Mouse (Mus musculus): Measurements from ENCODE around the gene Rad51b. TPM values are rescaled to one million over a fixed set of nuclear protein-coding genes. Genes with fewer than 3 reads are reported as not detected.

Gene Rad51b
- polyA plus RNA-seq, 1 experiment from 2014 or later = 7.7 TPM

DNA sequence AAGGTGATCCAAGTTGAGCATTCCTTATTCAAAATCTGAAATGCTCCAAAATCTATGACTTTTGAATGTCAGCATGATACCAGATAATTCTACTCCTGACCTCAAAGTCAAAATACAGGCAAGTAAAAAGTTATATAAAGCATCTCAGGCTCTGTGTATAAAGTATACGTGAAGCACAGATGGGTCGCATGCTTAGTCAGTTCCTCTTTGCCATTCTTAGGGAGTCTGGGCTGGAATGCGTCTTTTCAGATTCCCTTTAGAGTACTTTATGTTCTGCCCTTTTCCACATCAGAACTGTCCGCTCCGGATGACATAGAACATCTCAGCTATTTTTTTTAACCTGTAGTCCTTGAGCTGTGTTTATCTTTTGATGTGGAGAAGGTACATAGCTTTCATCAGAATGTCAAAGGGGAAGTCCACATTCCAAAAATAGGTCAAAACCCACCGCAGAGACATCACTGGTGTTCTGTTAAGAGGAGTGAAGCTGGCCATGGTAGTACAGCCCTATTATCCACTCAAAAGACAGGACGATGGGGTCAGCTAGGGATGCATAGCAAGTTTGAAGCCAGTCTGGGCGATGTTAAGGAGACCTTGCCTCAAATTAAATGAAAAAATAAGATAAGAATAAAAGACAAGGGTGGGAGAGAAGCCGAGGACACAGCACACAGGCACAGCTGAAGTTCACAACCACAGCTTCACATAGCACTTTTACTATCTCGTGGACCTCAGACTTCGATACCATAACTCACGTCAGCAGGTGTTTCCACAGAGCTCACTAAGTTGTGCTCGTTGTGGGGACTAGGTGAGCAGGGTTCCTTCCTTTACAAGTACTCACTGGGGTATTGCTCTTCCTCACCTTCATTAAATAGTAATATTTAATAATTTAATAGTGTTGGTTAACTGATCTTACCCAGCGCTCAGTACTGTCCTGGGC, 395.1 kb downstream of the Rad51b start:
- 84% methylated on average over 14 of the region's 14 CpGs for WGBS

DNA sequence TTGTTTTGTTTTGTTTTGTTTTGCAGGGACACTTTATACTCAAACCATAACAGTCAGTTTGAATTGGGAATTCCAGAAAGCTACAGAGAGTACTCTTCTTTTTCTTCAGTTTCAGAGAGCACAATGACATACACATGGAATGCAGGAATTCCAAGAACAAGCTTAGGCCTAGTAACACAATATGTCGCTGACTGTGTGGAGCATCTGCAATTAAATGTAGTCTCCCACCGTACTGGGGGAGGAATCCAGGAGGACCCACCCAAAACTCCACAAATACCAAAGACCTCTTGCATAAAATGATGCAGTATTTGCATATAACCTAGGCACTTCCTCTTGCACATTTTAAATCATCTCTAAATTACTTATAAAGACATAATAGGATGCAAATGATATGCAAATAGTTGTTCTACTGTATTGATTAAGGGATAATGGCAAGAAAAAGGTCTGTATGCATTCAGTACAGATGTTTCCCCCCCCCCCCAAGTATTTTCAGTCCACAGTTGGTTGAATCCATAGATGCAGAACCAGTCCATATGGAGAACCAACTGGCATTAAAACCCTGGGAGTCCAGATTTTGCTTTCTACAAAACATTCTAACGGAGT, 398.9 kb downstream of the Rad51b start:
- ATAC-seq (ENCODE audit: insufficient number of reproducible peaks, insufficient read depth, low FRiP score, low TSS enrichment) = no peak
- H3K4me1 ChIP-seq = peaks cover 3% of the 10 kb centered on the region; the same call in 1 of the 2 replicates
- no peak overlapping the region for H3K27ac ChIP-seq
- no peaks in the 10 kb centered on the region for H3K27me3 ChIP-seq
- H3K4me2 ChIP-seq (replicated peaks) = no peak overlapping the region
- H3K9ac ChIP-seq = no peak overlapping the region
- 59% methylated on average over 3 of the region's 3 CpGs for WGBS
- H3K4me3 ChIP-seq = no peak overlapping the region
- no peaks in the 10 kb centered on the region for H3K36me3 ChIP-seq
- H3K9me3 ChIP-seq = no peaks in the 10 kb centered on the region

More for the DNA sequence above, 395.1 kb downstream of the Rad51b start:
- H3K4me3 ChIP-seq = no peak overlapping the region
- peaks cover 11% of the 10 kb centered on the region; the same call in 1 of the 2 replicates for H3K4me1 ChIP-seq
- no peak overlapping the region for H3K9ac ChIP-seq
- no peak for ATAC-seq (ENCODE audit: insufficient number of reproducible peaks, insufficient read depth, low FRiP score, low TSS enrichment)
- H3K36me3 ChIP-seq = no peaks in the 10 kb centered on the region
- H3K27ac ChIP-seq = no peak overlapping the region
- no peaks in the 10 kb centered on the region for H3K9me3 ChIP-seq
- no peaks in the 10 kb centered on the region for H3K27me3 ChIP-seq
- H3K4me2 ChIP-seq (replicated peaks) = no peak overlapping the region

DNA sequence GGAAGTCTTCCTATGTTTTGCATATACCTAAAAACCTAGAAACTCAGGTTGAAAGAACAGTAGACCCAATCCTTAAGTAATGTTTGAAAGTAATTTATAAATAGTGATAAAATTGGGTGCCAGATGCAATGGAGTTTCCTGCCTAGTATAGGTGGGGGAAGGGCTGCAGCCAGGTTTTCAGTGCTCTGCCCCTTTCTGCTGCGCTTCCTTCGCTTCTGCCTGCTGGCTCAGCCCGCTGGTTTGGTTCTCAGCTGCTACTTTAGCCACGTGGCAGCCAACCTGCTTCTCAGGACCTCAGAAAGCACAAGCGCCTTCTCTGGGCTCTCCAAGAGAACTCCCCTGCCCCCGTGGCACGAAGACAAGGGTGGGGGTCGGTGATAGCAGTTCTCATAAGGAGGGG, 406.5 kb downstream of the Rad51b start:
- Histone ChIP-seq H3K4me1 (peaks cover 39% of the 10 kb centered on the region), H3K4me3 (no peak overlapping the region), H3K27ac (no peak overlapping the region), H3K9ac (no peak overlapping the region), H3K36me3 (no peaks in the 10 kb centered on the region), H3K27me3 (no peaks in the 10 kb centered on the region), H3K9me3 (no peaks in the 10 kb centered on the region), H3K4me2 (replicated peaks) (no peak overlapping the region)
- 46% methylated on average over 8 of the region's 8 CpGs for WGBS
- no peak for ATAC-seq (ENCODE audit: insufficient number of reproducible peaks, insufficient read depth, low FRiP score, low TSS enrichment)

DNA sequence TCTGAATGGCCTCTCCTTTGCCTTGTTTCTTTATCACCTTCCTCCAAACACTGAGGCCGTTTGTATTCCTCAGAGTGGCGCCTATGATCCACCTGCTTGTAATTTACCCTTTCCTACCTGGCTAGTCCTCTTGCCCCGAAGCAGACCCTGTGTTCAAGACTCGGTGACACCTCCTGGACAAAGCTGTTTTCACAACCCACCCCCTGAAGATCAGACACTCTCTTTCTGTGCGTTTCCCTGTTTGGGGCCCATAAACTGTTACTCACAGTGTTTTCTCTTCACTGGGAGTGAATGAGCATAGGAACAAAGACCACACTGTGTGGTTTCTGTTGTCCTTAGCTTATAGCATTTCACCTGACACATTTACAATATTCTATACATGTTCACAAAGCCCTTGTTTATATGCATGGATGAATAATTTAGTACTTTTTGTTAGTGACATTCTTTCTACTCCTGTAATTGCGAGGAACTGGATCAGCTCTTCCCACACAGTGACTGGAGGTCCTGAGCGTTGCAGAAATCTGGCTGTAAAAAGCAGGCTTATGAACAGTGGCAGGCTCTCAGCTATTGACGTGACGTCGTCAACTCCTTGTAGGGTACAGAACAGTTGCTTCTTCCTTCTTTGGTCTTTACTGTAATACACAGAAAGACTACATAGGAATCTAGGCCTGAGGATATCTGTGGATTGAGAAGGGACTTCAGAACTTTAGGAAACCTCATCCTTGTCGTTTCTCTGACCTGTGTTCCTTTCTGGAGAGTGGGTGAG, 408.6 kb downstream of the Rad51b start:
- Histone ChIP-seq H3K27me3 (no peaks in the 10 kb centered on the region), H3K4me3 (no peak overlapping the region), H3K9me3 (no peaks in the 10 kb centered on the region), H3K9ac (no peak overlapping the region), H3K27ac (peak overlapping the region; percentile 90), H3K4me1 (peaks cover 49% of the 10 kb centered on the region), H3K36me3 (no peaks in the 10 kb centered on the region), H3K4me2 (replicated peaks) (no peak overlapping the region)
- WGBS = 54% methylated on average over 11 of the region's 11 CpGs
- ATAC-seq (ENCODE audit: insufficient number of reproducible peaks, insufficient read depth, low FRiP score, low TSS enrichment) = no peak

DNA sequence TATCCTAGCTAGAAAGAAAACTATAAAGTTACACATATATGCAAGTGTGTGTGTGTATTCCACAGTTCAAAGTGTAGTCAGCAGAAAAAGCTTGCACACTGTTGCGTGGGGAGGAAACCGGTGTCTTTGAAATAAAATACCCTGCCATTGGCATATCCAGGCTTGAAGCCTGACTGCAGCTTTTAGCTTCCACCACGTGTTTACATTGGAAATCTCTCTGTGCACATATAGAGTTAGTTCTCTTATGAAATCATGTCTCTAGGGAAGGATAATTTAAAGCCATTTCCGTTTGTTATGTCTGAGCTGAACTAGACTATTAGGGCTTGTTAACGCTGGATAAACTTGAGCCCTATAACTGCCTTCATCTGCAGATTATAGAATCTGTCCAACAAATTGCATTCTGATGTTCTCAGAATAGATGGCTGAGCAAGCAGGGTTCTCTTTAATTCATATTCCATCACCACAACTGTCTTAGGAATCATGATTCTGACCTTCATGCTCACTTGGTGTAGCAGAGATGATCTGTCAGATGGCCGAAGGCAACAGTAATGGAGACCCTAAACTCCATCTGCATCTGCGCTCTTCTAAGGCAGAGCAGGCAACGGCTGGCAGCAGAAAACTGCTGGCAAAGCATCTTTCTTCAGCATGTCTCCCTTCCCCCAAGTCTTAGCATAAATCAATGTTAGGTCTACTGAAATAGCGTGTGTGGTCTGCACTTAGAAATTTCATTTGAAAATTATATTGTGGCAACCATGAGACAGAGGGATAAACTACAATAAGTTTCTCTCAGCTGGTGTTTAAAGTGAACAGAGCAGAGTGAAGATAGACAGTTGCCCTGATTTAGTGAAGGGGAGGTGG, 410.7 kb downstream of the Rad51b start:
- Histone ChIP-seq H3K4me1 (peaks cover 49% of the 10 kb centered on the region), H3K27me3 (no peaks in the 10 kb centered on the region), H3K36me3 (no peaks in the 10 kb centered on the region), H3K9ac (no peak overlapping the region), H3K9me3 (no peaks in the 10 kb centered on the region), H3K27ac (peak overlapping the region; percentile 91), H3K4me3 (no peak overlapping the region), H3K4me2 (replicated peaks) (no peak overlapping the region)
- WGBS = 20% methylated on average over 9 of the region's 9 CpGs
- ATAC-seq (ENCODE audit: insufficient number of reproducible peaks, insufficient read depth, low FRiP score, low TSS enrichment) = peak; percentile 74

DNA sequence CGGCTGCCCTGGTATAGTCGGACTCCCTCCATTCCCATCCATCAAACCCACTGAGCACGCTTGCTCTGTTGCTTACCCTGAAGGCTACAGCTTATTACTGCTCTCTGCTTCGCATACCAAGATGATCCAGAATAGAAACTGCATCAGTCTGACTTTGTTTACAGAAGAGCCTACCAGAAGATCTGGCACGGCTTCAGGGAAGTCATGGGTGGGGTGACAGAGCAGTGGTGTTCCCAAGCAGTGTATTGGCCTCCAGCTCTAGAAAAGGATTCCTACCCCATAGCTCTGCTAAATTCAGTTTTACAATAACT, 411.3 kb downstream of the Rad51b start:
- Histone ChIP-seq H3K4me3 (no peak overlapping the region), H3K4me2 (replicated peaks) (no peak overlapping the region), H3K27ac (peak overlapping the region; percentile 91), H3K4me1 (peaks cover 49% of the 10 kb centered on the region), H3K9me3 (no peaks in the 10 kb centered on the region), H3K36me3 (no peaks in the 10 kb centered on the region), H3K9ac (no peak overlapping the region), H3K27me3 (no peaks in the 10 kb centered on the region)
- ATAC-seq (ENCODE audit: insufficient number of reproducible peaks, insufficient read depth, low FRiP score, low TSS enrichment) = no peak
- 43% methylated on average over 5 of the region's 5 CpGs for WGBS

DNA sequence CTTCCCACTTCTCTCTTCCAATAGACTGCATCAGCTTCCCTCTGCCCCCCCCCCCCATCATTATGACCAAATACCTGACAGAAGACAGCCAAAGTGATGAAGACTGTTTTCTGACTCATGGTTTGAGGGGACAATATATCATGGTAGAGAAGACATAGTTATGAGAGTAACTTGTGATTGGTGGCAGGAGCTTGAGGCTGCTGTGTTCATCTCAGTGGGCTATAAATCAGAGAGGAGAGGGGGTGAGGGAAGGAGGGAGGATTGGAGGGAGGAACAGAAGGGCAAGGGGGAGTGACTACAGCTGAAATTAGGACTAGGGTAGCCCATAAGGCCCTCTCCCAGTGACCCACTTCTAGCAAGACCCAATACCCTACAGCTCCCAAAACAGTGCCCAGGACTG, 416.2 kb downstream of the Rad51b start:
- H3K4me2 ChIP-seq (replicated peaks) = no peak overlapping the region
- no peaks in the 10 kb centered on the region for H3K9me3 ChIP-seq
- H3K4me1 ChIP-seq = peaks cover 34% of the 10 kb centered on the region
- no peaks in the 10 kb centered on the region for H3K36me3 ChIP-seq
- no peak overlapping the region for H3K9ac ChIP-seq
- H3K4me3 ChIP-seq = no peak overlapping the region
- no peak overlapping the region for H3K27ac ChIP-seq
- no peak for ATAC-seq (ENCODE audit: insufficient number of reproducible peaks, insufficient read depth, low FRiP score, low TSS enrichment)
- no peaks in the 10 kb centered on the region for H3K27me3 ChIP-seq

DNA sequence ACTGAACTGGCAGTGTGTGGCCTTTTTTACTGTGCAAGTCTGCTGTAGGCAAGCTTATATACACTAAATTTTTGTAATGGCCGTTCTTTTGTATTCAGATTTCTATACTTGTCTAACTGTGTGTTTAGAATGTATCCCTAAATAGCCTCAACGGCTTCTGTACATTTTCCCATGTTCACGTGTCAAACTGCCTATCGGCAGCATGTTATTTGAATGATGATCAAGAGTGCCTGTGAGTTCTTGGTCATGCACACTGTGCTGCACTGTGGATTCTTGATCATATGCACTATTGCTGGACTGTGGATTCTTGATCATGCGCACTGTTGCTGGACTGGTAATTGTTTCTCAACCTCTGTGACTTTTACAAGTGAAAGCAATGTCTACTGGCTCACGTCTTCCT, 417.4 kb downstream of the Rad51b start:
- H3K9ac ChIP-seq = no peak overlapping the region
- no peak overlapping the region for H3K4me2 ChIP-seq (replicated peaks)
- H3K4me3 ChIP-seq = no peak overlapping the region
- no peaks in the 10 kb centered on the region for H3K36me3 ChIP-seq
- H3K27ac ChIP-seq = peak overlapping the region; percentile 54; the same call in 1 of the 2 replicates
- 75% methylated on average over 6 of the region's 6 CpGs for WGBS
- no peaks in the 10 kb centered on the region for H3K27me3 ChIP-seq
- no peak for ATAC-seq (ENCODE audit: insufficient number of reproducible peaks, insufficient read depth, low FRiP score, low TSS enrichment)
- H3K9me3 ChIP-seq = no peaks in the 10 kb centered on the region
- H3K4me1 ChIP-seq = peaks cover 29% of the 10 kb centered on the region

DNA sequence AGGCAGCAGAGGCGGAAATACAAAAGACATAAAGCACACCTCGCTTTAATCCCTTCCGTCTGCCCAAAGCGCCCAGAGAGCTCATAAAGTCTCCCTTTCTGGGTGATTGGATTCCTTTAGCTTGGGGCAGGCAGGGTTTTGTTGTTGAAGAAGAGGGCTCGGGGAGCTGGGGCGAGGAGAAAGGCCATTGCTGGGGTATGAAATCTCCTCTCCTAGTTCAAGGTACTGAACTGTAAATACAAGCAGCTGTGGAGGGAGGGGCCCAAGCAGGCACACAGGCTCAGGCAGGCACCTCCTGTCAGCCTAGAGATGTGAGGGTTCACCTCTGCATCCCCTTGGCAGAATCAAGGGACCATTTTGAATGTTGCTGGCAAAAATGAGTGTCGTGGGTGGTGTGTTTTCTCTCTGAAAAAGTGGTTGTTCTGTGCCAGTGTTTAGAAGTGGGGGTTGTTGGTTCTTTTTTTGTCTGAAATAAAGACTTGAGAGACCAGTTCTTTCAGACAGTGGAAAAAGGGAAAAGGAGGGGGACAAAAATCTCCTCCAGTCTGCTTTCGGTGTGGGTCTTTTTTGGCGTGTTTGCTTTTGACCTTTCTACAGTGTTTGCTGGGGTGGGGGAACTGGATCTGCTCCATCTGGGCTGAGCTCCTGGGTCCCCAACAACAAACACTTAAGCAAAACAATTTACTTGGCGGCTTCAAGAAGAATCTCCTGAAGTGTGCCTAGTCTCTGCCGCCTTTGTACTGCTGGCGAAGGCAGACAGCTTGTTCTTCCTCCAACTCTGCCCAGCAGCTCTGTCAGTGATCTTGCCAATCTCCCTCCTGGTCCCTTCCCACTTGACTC, 418.6 kb downstream of the Rad51b start:
- Histone ChIP-seq H3K9ac (peak overlapping the region; percentile 31; the same call in 1 of the 2 replicates), H3K27ac (peak overlapping the region; percentile 80), H3K27me3 (no peaks in the 10 kb centered on the region), H3K9me3 (no peaks in the 10 kb centered on the region), H3K4me3 (no peak overlapping the region), H3K4me2 (replicated peaks) (peak overlapping the region; percentile 7; the same call in 1 of the 2 replicates), H3K36me3 (no peaks in the 10 kb centered on the region), H3K4me1 (peaks cover 35% of the 10 kb centered on the region)
- no peak for ATAC-seq (ENCODE audit: insufficient number of reproducible peaks, insufficient read depth, low FRiP score, low TSS enrichment)
- 32% methylated on average over 12 of the region's 12 CpGs for WGBS

DNA sequence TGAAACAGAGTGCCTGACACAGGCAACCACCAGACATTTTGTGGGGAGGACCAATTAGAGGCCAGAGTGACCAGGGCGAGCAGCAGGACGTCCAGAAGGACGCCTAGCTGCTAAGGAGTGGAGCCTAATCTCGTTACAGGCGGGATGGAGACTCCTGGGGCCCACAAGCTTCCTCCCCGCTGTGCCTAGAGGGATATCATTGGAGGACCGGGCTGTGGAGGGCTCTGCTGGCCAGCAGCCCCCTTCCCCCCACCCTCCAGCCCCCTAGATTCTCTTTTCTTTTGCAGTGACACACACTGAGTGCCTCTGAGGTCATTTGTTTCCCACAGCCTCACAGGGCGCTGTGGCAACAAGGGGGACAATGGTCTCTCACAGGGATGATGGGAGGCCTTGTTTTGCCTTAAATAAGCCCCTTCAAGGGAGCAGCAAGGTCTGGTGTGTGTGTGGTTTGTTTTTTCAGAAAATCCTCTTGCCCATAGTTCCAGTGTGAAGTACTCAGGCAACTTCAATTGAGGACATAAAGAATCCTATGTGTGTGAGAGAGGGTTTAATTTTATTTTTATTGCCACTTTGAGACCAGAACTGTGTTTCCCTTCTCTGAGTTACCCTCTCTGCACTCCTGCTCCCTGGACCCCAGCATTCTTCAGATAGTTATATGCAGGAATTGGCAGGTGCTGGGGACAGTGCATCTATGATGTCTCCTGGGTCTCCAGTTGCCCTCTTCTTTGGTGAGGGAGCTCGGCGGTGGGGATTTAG, 422.2 kb downstream of the Rad51b start:
- Histone ChIP-seq H3K27me3 (no peaks in the 10 kb centered on the region), H3K27ac (peak overlapping the region; percentile 81), H3K4me1 (peaks cover 42% of the 10 kb centered on the region), H3K36me3 (no peaks in the 10 kb centered on the region), H3K9me3 (no peaks in the 10 kb centered on the region), H3K4me2 (replicated peaks) (no peak overlapping the region), H3K9ac (no peak overlapping the region), H3K4me3 (no peak overlapping the region)
- WGBS = 23% methylated on average over 10 of the region's 10 CpGs
- ATAC-seq (ENCODE audit: insufficient number of reproducible peaks, insufficient read depth, low FRiP score, low TSS enrichment) = peak; percentile 75

Data from embryonic facial prominence, embryonic 12.5 days (tissue).